Mouse (Mus musculus) lung, adult 2 months (tissue): ENCODE data around the gene Rbm42. TPM values are rescaled to one million over a fixed set of nuclear protein-coding genes. Genes with fewer than 3 reads are reported as not detected.

Experiments
- DNase-seq: peaks from one replicate; pipeline ENCODE4 v3.0.0; 2022
- H3K4me1 ChIP-seq: fragments of 200-500 bp; 2 replicates; pipeline ENCODE4 v1.6.1; 2011; ENCODE audit warnings: low read length; ENCODE audit not compliant: control insufficient read depth, insufficient read depth
- H3K4me3 ChIP-seq: fragments of 200-500 bp; replicated peaks from 2 replicates; pipeline ENCODE3; 2011; ENCODE audit warnings: low read depth, mild to moderate bottlenecking, control low read depth, low read length; ENCODE audit errors: extremely low read depth
- CTCF ChIP-seq: fragments of 200-500 bp; IDR thresholded peaks from 2 replicates; pipeline ENCODE4 v1.5.1; 2011; ENCODE audit warnings: mild to moderate bottlenecking, low read length, control low read depth; ENCODE audit not compliant: insufficient read depth
- POLR2A ChIP-seq: fragments of 200-500 bp; IDR thresholded peaks from 2 replicates; pipeline ENCODE4 v1.6.1; 2011; ENCODE audit warnings: low read depth, mild to moderate bottlenecking, control low read depth, low read length, borderline replicate concordance; ENCODE audit errors: extremely low read depth
- WGBS: fragments of 180-500 bp; shearing (Covaris S2); methylation state at CpG from one replicate; pipeline ENCODE4 v1.1.7; 2018; 5-methylcytosine and 5-hydroxymethylcytosine counted together
- polyA plus RNA-seq: library from polyadenylated mRNA; depleted of rRNA; stranded (reverse); fragments of >200 nt; gene quantifications from 2 replicates; pipeline ENCODE4 v1.2.3, GENCODE M21; 2012; rRNA removed

The Rbm42 gene
- polyA plus RNA-seq, 1 experiment: 79.7 TPM

DNA sequence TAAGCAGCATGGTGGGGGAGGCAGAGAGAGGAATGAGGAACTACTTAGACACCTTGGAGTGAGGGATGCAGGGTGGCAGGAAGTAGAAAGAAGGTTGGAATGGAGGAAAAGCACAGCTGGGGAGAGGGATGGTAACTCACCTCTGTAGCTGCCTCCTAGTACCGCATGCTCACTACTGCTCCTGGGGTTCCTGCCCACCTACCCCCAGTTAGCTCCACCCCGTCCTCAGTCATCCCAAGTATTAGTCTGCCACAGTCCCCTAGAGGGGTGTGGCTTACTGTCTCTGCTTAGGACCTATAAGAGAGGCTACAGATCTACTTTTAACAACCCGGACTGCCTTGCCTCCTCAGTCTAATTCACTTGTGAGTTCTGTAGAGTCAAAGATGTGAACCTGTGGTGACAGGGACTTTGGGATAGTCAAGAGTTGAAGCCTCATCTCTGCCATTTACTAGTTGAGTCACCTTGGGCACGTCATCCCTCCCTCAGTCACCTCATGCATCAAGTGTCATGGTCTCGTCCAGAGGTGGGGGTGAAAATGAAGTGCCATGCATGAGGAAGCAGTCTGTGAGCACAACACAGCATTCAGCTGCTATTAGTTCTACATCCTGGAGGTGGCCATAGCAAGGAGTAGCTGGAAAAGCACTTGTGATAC, 57.2 kb downstream of the Rbm42 start:
- DNase-seq: no peak
- TF ChIP-seq POLR2A: no peak
- no peak for TF ChIP-seq CTCF
- Histone ChIP-seq H3K4me1 (peaks cover 8% of the 10 kb centered on the region), H3K4me3 (no peak overlapping the region)
- WGBS: 37% methylated on average over 5 of the region's 5 CpGs

DNA sequence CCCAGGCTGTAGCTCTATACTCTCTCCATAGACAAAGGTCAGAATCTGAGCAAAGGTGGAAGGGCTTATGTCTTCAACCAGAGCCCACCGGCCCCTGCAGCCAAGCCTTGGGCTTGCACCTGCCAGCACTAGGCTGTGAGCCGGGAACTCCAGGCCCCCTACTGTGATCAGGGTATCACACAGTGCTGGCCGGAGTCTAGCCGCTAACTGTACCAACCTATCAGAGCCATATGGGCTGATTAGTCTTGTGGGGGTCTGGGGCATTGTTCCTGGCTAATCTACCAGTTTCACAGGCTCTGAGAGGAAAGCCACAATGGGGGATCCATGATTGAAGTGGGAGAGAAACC, 58.5 kb downstream of the Rbm42 start:
- no peak for DNase-seq
- 75% methylated on average over 4 of the region's 4 CpGs for WGBS
- H3K4me1 ChIP-seq: peaks cover 15% of the 10 kb centered on the region
- H3K4me3 ChIP-seq: no peak overlapping the region
- no peak for TF ChIP-seq POLR2A
- no peak for TF ChIP-seq CTCF

Other genes starting within 250 kb of the Rbm42 start
- 328 and 425 TPM in 2 replicates for gene Tyrobp, start 236.6 kb downstream of the Rbm42 start, polyA plus RNA-seq
- gene Hcst, start 230.5 kb downstream of the Rbm42 start, polyA plus RNA-seq: 33.9 and 37.1 TPM in 2 replicates
- gene Nfkbid, start 228.6 kb downstream of the Rbm42 start, polyA plus RNA-seq: 7.2 and 8.6 TPM in 2 replicates
- 9.5 and 11.8 TPM in 2 replicates for gene Aplp1, start 204.8 kb downstream of the Rbm42 start, polyA plus RNA-seq
- gene Kirrel2, start 192.6 kb downstream of the Rbm42 start, polyA plus RNA-seq: not detected in 2 replicates
- gene Nphs1, start 192.0 kb downstream of the Rbm42 start, polyA plus RNA-seq: not detected in 2 replicates
- gene Prodh2, start 156.7 kb downstream of the Rbm42 start, polyA plus RNA-seq: 0.12 TPM in 1 of 2 replicates, not detected in the other
- gene Arhgap33, start 115.3 kb downstream of the Rbm42 start, polyA plus RNA-seq: 21.4 and 24.0 TPM in 2 replicates
- gene Hspb6, start 98.1 kb downstream of the Rbm42 start, polyA plus RNA-seq: 50.5 and 129 TPM in 2 replicates
- gene Proser3, start 98.0 kb downstream of the Rbm42 start, polyA plus RNA-seq: 10.2 and 12.4 TPM in 2 replicates
- 27.1 and 29.4 TPM in 2 replicates for gene Lin37, start 90.5 kb downstream of the Rbm42 start, polyA plus RNA-seq
- 47.6 and 50.1 TPM in 2 replicates for gene U2af1l4, start 87.0 kb downstream of the Rbm42 start, polyA plus RNA-seq
- gene Gm49396, start 87.0 kb downstream of the Rbm42 start, polyA plus RNA-seq: 2.2 and 3.9 TPM in 2 replicates
- 92.5 and 133 TPM in 2 replicates for gene Psenen, start 86.7 kb downstream of the Rbm42 start, polyA plus RNA-seq
- 9.6 and 12.0 TPM in 2 replicates for gene Igflr1, start 84.9 kb downstream of the Rbm42 start, polyA plus RNA-seq
- gene Kmt2b, start 61.6 kb downstream of the Rbm42 start, polyA plus RNA-seq: 49.9 and 58.6 TPM in 2 replicates
- 5.1 and 5.7 TPM in 2 replicates for gene Zbtb32, start 51.4 kb downstream of the Rbm42 start, polyA plus RNA-seq
- gene Upk1a, start 37.5 kb downstream of the Rbm42 start, polyA plus RNA-seq: 8.5 and 8.6 TPM in 2 replicates
- 183 and 273 TPM in 2 replicates for gene Cox6b1, start 24.2 kb downstream of the Rbm42 start, polyA plus RNA-seq
- gene Etv2, start 14.5 kb downstream of the Rbm42 start, polyA plus RNA-seq: not detected in 2 replicates
- gene Haus5, start 14.7 kb upstream of the Rbm42 start, polyA plus RNA-seq: 9.9 and 13.0 TPM in 2 replicates
- gene Pmis2, start 21.3 kb upstream of the Rbm42 start, polyA plus RNA-seq: not detected in 2 replicates
- not detected in 2 replicates for gene 2200002J24Rik, start 48.6 kb upstream of the Rbm42 start, polyA plus RNA-seq
- not detected in 2 replicates for gene Atp4a, start 61.9 kb upstream of the Rbm42 start, polyA plus RNA-seq
- 122 and 154 TPM in 2 replicates for gene Tmem147, start 79.2 kb upstream of the Rbm42 start, polyA plus RNA-seq
- gene Gapdhs, start 93.4 kb upstream of the Rbm42 start, polyA plus RNA-seq: 0.27 and 0.40 TPM in 2 replicates
- gene Sbsn, start 101.2 kb upstream of the Rbm42 start, polyA plus RNA-seq: 3.8 and 60.4 TPM in 2 replicates
- 43.8 and 486 TPM in 2 replicates for gene Dmkn, start 113.4 kb upstream of the Rbm42 start, polyA plus RNA-seq
- gene Krtdap, start 137.6 kb upstream of the Rbm42 start, polyA plus RNA-seq: 307 TPM in 1 of 2 replicates, not detected in the other
- gene Ffar2, start 173.5 kb upstream of the Rbm42 start, polyA plus RNA-seq: 3.0 and 5.2 TPM in 2 replicates
- not detected in 2 replicates for gene Ffar3, start 205.9 kb upstream of the Rbm42 start, polyA plus RNA-seq
- 0.78 and 1.3 TPM in 2 replicates for gene Ffar1, start 211.2 kb upstream of the Rbm42 start, polyA plus RNA-seq
- gene Cd22, start 230.0 kb upstream of the Rbm42 start, polyA plus RNA-seq: 14.4 and 19.3 TPM in 2 replicates